Mouse (Mus musculus): ENCODE measurements around the gene Ces4a. TPM values are rescaled to one million over a fixed set of nuclear protein-coding genes. Genes with fewer than 3 reads are reported as not detected.
"Not testable (repeated sequence)": the region's sequence is repeated elsewhere in the genome, so short reads cannot be mapped to it uniquely, and the experiment has no call there.

The Ces4a gene
- not detected for polyA plus RNA-seq (2012; fragmentation: generic; extraction: Trizol)
- long read RNA-seq, experiment 1 = 0 reads
- long read RNA-seq, experiment 2 = 0 reads

DNA sequence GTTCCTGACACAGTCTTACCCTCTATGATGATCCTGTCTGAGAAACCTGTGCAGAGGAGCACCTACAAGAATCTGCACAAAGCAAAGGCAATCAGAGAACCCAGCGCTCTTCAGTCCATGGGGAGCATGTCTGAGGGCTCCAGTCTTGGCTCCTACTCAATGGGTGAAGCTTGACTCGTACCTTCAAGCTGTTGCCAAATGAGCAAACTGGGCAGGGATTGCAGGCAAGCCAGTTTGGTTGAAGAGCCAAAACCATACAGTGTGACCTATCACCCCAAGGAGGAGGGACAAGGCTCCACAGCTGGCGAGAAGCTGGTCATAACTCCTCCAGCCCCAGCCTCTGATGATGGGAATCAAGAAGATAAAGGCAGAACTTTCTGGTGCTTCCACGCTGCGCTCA, at the start of gene Ces4a:
TSS of gene Ces4a (plus strand) at position 292 of the 400 bp plus-strand sequence.
- Histone ChIP-seq H3K79me3 (ENCODE audit: low read depth) (no peaks in the 10 kb centered on the region), H3K4me3 (ENCODE audit: insufficient read depth, poor library complexity, severe bottlenecking) (no peak within 1 kb of the TSS), H3K79me2 (ENCODE audit: control insufficient read depth, insufficient read depth) (no peaks in the 10 kb centered on the region), H3K27me3 (ENCODE audit: control insufficient read depth, insufficient read depth, insufficient read length) (peaks cover 7% of the 10 kb centered on the region), H3K36me3 (ENCODE audit: control insufficient read depth, insufficient read depth) (no peaks in the 10 kb centered on the region), H3ac (ENCODE audit: control insufficient read depth, insufficient read length, low read depth) (no peak within 1 kb of the TSS)
- TF ChIP-seq CTCF (IDR thresholded peaks at IDR 0.05; ENCODE audit: control insufficient read depth, insufficient read depth, insufficient read length) = no peak
- no peak for TF ChIP-seq MYOG (IDR thresholded peaks at IDR 0.05; ENCODE audit: control insufficient read depth, extremely low read depth, insufficient read length)
- no peak for TF ChIP-seq MYOD1 (IDR thresholded peaks at IDR 0.05; ENCODE audit: control insufficient read depth, insufficient read length, low read depth)
- TF ChIP-seq CEBPB (IDR thresholded peaks at IDR 0.05; ENCODE audit: low read depth) = no peak
- no peak for TF ChIP-seq FOSL1 (IDR thresholded peaks at IDR 0.05; ENCODE audit: insufficient read depth, low read length, poor library complexity, severe bottlenecking)
- no peak for TF ChIP-seq MAX (IDR thresholded peaks at IDR 0.05)
- TF ChIP-seq USF1 (IDR thresholded peaks at IDR 0.05; ENCODE audit: low read depth) = no peak

GRCm38 (mm10) chr8:105083449-105084050, 48.0 kb upstream of the Ces4a start, which contains the start of gene Ces3b:
Ces3b (plus strand) TSS chr8:105083753.
- Histone ChIP-seq H3K79me3 (ENCODE audit: low read depth) (no peaks in the 10 kb centered on the region), H3K79me2 (ENCODE audit: control insufficient read depth, insufficient read depth) (no peaks in the 10 kb centered on the region), H3K4me3 (ENCODE audit: insufficient read depth, poor library complexity, severe bottlenecking) (no peak within 1 kb of the TSS), H3K27me3 (ENCODE audit: control insufficient read depth, insufficient read depth, insufficient read length) (peaks cover 4% of the 10 kb centered on the region), H3ac (ENCODE audit: control insufficient read depth, insufficient read length, low read depth) (no peak within 1 kb of the TSS), H3K36me3 (ENCODE audit: control insufficient read depth, insufficient read depth) (no peaks in the 10 kb centered on the region)
- TF ChIP-seq FOSL1 (IDR thresholded peaks at IDR 0.05; ENCODE audit: insufficient read depth, low read length, poor library complexity, severe bottlenecking) (no peak), CEBPB (IDR thresholded peaks at IDR 0.05; ENCODE audit: low read depth) (no peak), MAX (IDR thresholded peaks at IDR 0.05) (no peak), MYOD1 (IDR thresholded peaks at IDR 0.05; ENCODE audit: control insufficient read depth, insufficient read length, low read depth) (no peak), CTCF (IDR thresholded peaks at IDR 0.05; ENCODE audit: control insufficient read depth, insufficient read depth, insufficient read length) (no peak), USF1 (IDR thresholded peaks at IDR 0.05; ENCODE audit: low read depth) (no peak), MYOG (IDR thresholded peaks at IDR 0.05; ENCODE audit: control insufficient read depth, extremely low read depth, insufficient read length) (no peak)

- not testable (repeated sequence) for H3K79me2 ChIP-seq (ENCODE audit: control insufficient read depth, insufficient read depth); H3K4me3 ChIP-seq (ENCODE audit: insufficient read depth, poor library complexity, severe bottlenecking); H3K36me3 ChIP-seq (ENCODE audit: control insufficient read depth, insufficient read depth); H3ac ChIP-seq (ENCODE audit: control insufficient read depth, insufficient read length, low read depth); H3K79me3 ChIP-seq (ENCODE audit: low read depth)
- H3K27me3 ChIP-seq (ENCODE audit: control insufficient read depth, insufficient read depth, insufficient read length) = peaks cover 11% of the 10 kb centered on the region
Measured at GRCm38 (mm10) chr8:105088166-105088565, 43.4 kb upstream of the Ces4a start.

- Histone ChIP-seq H3ac (ENCODE audit: control insufficient read depth, insufficient read length, low read depth) (no peak overlapping the region), H3K36me3 (ENCODE audit: control insufficient read depth, insufficient read depth) (no peaks in the 10 kb centered on the region), H3K79me2 (ENCODE audit: control insufficient read depth, insufficient read depth) (no peaks in the 10 kb centered on the region), H3K4me3 (ENCODE audit: insufficient read depth, poor library complexity, severe bottlenecking) (no peak overlapping the region), H3K27me3 (ENCODE audit: control insufficient read depth, insufficient read depth, insufficient read length) (peaks cover 11% of the 10 kb centered on the region), H3K79me3 (ENCODE audit: low read depth) (no peaks in the 10 kb centered on the region)
- no peak for TF ChIP-seq FOSL1 (IDR thresholded peaks at IDR 0.05; ENCODE audit: insufficient read depth, low read length, poor library complexity, severe bottlenecking)
- TF ChIP-seq MYOD1 (IDR thresholded peaks at IDR 0.05; ENCODE audit: control insufficient read depth, insufficient read length, low read depth) = no peak
- no peak for TF ChIP-seq CEBPB (IDR thresholded peaks at IDR 0.05; ENCODE audit: low read depth)
- TF ChIP-seq USF1 (IDR thresholded peaks at IDR 0.05; ENCODE audit: low read depth) = no peak
- no peak for TF ChIP-seq MYOG (IDR thresholded peaks at IDR 0.05; ENCODE audit: control insufficient read depth, extremely low read depth, insufficient read length)
- no peak for TF ChIP-seq CTCF (IDR thresholded peaks at IDR 0.05; ENCODE audit: control insufficient read depth, insufficient read depth, insufficient read length)
- TF ChIP-seq MAX (IDR thresholded peaks at IDR 0.05) = no peak
Measured at GRCm38 (mm10) chr8:105088581-105088980, 43.0 kb upstream of the Ces4a start.

DNA sequence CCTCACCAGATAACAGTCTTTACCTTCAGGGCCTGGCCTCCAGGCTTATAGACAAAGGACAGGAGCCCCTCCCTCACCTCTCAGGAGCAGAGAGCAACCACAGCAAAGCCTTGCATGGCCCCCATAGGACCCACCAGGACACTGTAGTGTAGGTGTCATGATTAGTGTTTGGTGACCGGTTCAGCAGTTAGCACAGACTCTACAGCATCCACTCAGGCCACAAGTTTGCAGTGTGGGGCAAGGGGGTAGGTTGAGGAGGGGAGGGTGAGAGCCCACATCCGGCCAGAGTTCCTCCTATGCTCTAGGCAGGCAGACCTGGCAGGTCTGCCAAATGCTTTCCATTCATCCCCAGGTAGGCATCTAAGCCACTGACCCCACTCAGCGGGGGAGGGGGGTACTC, 37.6 kb upstream of the Ces4a start:
- TF ChIP-seq CTCF (IDR thresholded peaks at IDR 0.05; ENCODE audit: control insufficient read depth, insufficient read depth, insufficient read length) = no peak
- no peak for TF ChIP-seq CEBPB (IDR thresholded peaks at IDR 0.05; ENCODE audit: low read depth)
- TF ChIP-seq USF1 (IDR thresholded peaks at IDR 0.05; ENCODE audit: low read depth) = no peak
- no peak for TF ChIP-seq FOSL1 (IDR thresholded peaks at IDR 0.05; ENCODE audit: insufficient read depth, low read length, poor library complexity, severe bottlenecking)
- no peak for TF ChIP-seq MAX (IDR thresholded peaks at IDR 0.05)
- TF ChIP-seq MYOD1 (IDR thresholded peaks at IDR 0.05; ENCODE audit: control insufficient read depth, insufficient read length, low read depth) = no peak
- no peak for TF ChIP-seq MYOG (IDR thresholded peaks at IDR 0.05; ENCODE audit: control insufficient read depth, extremely low read depth, insufficient read length)
- Histone ChIP-seq H3K4me3 (ENCODE audit: insufficient read depth, poor library complexity, severe bottlenecking) (no peak overlapping the region), H3K79me2 (ENCODE audit: control insufficient read depth, insufficient read depth) (no peaks in the 10 kb centered on the region), H3K27me3 (ENCODE audit: control insufficient read depth, insufficient read depth, insufficient read length) (peaks cover 9% of the 10 kb centered on the region), H3K79me3 (ENCODE audit: low read depth) (no peaks in the 10 kb centered on the region), H3K36me3 (ENCODE audit: control insufficient read depth, insufficient read depth) (no peaks in the 10 kb centered on the region), H3ac (ENCODE audit: control insufficient read depth, insufficient read length, low read depth) (no peak overlapping the region)

GRCm38 (mm10) chr8:105102101-105102785, 29.4 kb upstream of the Ces4a start:
- not testable (repeated sequence) for H3K27me3 ChIP-seq (ENCODE audit: control insufficient read depth, insufficient read depth, insufficient read length); H3ac ChIP-seq (ENCODE audit: control insufficient read depth, insufficient read length, low read depth); H3K79me2 ChIP-seq (ENCODE audit: control insufficient read depth, insufficient read depth); H3K79me3 ChIP-seq (ENCODE audit: low read depth); H3K36me3 ChIP-seq (ENCODE audit: control insufficient read depth, insufficient read depth); H3K4me3 ChIP-seq (ENCODE audit: insufficient read depth, poor library complexity, severe bottlenecking)

DNA sequence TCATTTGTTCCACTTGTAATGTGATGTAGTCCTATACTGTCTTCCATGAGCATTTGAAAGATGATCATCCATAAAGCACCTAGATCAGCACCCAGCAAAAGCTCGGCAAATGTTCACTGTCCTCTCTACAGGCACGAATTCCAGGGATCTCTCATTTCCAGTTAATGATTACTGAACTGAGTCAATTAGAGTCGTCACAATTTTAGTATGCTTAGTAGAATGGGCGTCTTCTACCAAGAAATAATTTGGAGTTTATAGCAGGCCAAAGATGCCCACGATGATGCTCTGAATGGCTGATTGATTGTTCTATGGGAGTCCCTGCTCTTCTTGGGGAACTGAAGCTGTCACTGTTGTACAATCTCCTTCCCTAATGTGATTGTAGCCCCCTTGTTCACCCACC, 27.9 kb upstream of the Ces4a start:
- H3K27me3 ChIP-seq (ENCODE audit: control insufficient read depth, insufficient read depth, insufficient read length); H3ac ChIP-seq (ENCODE audit: control insufficient read depth, insufficient read length, low read depth); H3K36me3 ChIP-seq (ENCODE audit: control insufficient read depth, insufficient read depth); H3K79me2 ChIP-seq (ENCODE audit: control insufficient read depth, insufficient read depth); H3K4me3 ChIP-seq (ENCODE audit: insufficient read depth, poor library complexity, severe bottlenecking); H3K79me3 ChIP-seq (ENCODE audit: low read depth): not testable (repeated sequence)

All from C2C12 (cell line).